In the genomic region with DNA sequence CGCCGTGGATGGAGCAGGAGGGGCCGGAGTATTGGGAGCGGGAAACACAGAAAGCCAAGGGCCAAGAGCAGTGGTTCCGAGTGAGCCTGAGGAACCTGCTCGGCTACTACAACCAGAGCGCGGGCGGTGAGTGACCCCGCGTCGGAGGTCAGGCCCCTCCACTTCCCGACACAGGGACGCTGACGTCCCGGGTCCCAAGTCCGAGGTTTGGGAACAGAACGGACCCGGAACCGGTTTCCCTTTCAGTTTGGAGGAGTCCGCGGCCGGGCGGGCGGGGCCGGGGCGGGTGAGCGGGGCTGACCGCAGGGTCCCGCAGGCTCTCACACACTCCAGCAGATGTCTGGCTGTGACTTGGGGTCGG, we compare ENCODE assay signal across 8 mouse cellular contexts. TPM values are rescaled to one million over a fixed set of nuclear protein-coding genes. Genes with fewer than 3 reads are reported as not detected.
DNase-seq lines count a peak whose midpoint lies in the region; ATAC-seq and TF ChIP-seq lines count a peak whose summit lies in the region.

No protein-coding gene starts in this region.

- no peaks in the 10 kb centered on the region for H3K9me3 ChIP-seq in forebrain, postnatal 0 days (ENCODE audit: low read length)
- H3K9me3 ChIP-seq in limb, embryonic 13.5 days: no peaks in the 10 kb centered on the region
- H3K9me3 ChIP-seq in neural tube, embryonic 13.5 days: no peaks in the 10 kb centered on the region

- H3K9ac ChIP-seq in forebrain, postnatal 0 days: peak overlapping the region; percentile 68
- H3K9ac ChIP-seq in limb, embryonic 13.5 days: peak overlapping the region; percentile 61
- peak overlapping the region; percentile 79 for H3K9ac ChIP-seq in neural tube, embryonic 13.5 days

- peak overlapping the region; percentile 77 for H3K4me3 ChIP-seq in testis, adult 2 months (ENCODE audit: control insufficient read depth, low read depth, low read length)
- H3K4me3 ChIP-seq in forebrain, postnatal 0 days (ENCODE audit: low read depth, low read length): peak overlapping the region; percentile 65
- peak overlapping the region; percentile 67 for H3K4me3 ChIP-seq in limb, embryonic 13.5 days
- H3K4me3 ChIP-seq in neural tube, embryonic 13.5 days: peak overlapping the region; percentile 66

- DNase-seq in testis, postnatal 14 days (ENCODE audit: low spot score): no peak
- no peak for DNase-seq in forebrain, postnatal 0 days
- DNase-seq in left cerebral cortex, postnatal 10 days (ENCODE audit: extremely low spot score in 1 of 2, low spot score in 2 of 2): no peak
- DNase-seq in embryo, embryonic 11 days: no peak
- DNase-seq in cerebellum, postnatal 25 days: no peak

- TF ChIP-seq POLR2A in testis, adult 2 months (IDR thresholded peaks at IDR 0.05; ENCODE audit: control insufficient read depth, low read depth, low read length): no peak

- H3K4me1 ChIP-seq in testis, adult 2 months (ENCODE audit: control insufficient read depth, insufficient read depth, low read length): peaks cover 5% of the 10 kb centered on the region; the same call in 1 of the 2 replicates
- no peaks in the 10 kb centered on the region for H3K4me1 ChIP-seq in forebrain, postnatal 0 days (ENCODE audit: insufficient read depth)
- H3K4me1 ChIP-seq in limb, embryonic 13.5 days: peaks cover 3% of the 10 kb centered on the region; the same call in 1 of the 2 replicates
- peaks cover 8% of the 10 kb centered on the region; the same call in 1 of the 2 replicates for H3K4me1 ChIP-seq in neural tube, embryonic 13.5 days (replicated peaks)

- no peak; the same call in 1 of the 2 replicates for ATAC-seq in forebrain, postnatal 0 days
- no peak for ATAC-seq in limb, embryonic 13.5 days (ENCODE audit: low FRiP score, low read depth)
- ATAC-seq in neural tube, embryonic 13.5 days (ENCODE audit: low read depth): peak; percentile 62

- H3K27me3 ChIP-seq in testis, adult 2 months (ENCODE audit: control insufficient read depth, insufficient read depth, low read length): no peaks in the 10 kb centered on the region
- H3K27me3 ChIP-seq in forebrain, postnatal 0 days (ENCODE audit: insufficient read depth, low read length): no peaks in the 10 kb centered on the region
- peaks cover 78% of the 10 kb centered on the region for H3K27me3 ChIP-seq in limb, embryonic 13.5 days
- peaks cover 21% of the 10 kb centered on the region for H3K27me3 ChIP-seq in neural tube, embryonic 13.5 days

- WGBS in forebrain, postnatal 0 days: 5% methylated on average over 29 of the region's 31 CpGs
- under 1% methylated on average over 31 of the region's 31 CpGs for WGBS in limb, embryonic 13.5 days
- under 1% methylated on average over 31 of the region's 31 CpGs for WGBS in neural tube, embryonic 13.5 days

- TF ChIP-seq CTCF in testis, adult 2 months (IDR thresholded peaks at IDR 0.05; ENCODE audit: control insufficient read depth, insufficient read depth, insufficient replicate concordance, low read depth, low read length): no peak
- TF ChIP-seq CTCF in forebrain, postnatal 0 days (IDR thresholded peaks at IDR 0.05; ENCODE audit: low read depth): no peak

- H3K36me3 ChIP-seq in testis, adult 2 months (ENCODE audit: control insufficient read depth, insufficient read depth, low read length): no peaks in the 10 kb centered on the region
- H3K36me3 ChIP-seq in forebrain, postnatal 0 days (ENCODE audit: insufficient read depth): no peaks in the 10 kb centered on the region
- H3K36me3 ChIP-seq in limb, embryonic 13.5 days: no peaks in the 10 kb centered on the region
- no peaks in the 10 kb centered on the region for H3K36me3 ChIP-seq in neural tube, embryonic 13.5 days

- intact Hi-C loops in left cerebral cortex, postnatal 10 days (cut with DNase I): loop anchor here (5.0 kb wide), 1 partner anchor 39 kb away; no protein-coding TSS in a partner anchor

- H3K4me2 ChIP-seq in forebrain, postnatal 0 days (ENCODE audit: low read depth): peak overlapping the region; percentile 92
- H3K4me2 ChIP-seq in limb, embryonic 13.5 days (replicated peaks): peak overlapping the region; percentile 98
- peak overlapping the region; percentile 81 for H3K4me2 ChIP-seq in neural tube, embryonic 13.5 days

- H3K27ac ChIP-seq in testis, adult 2 months (ENCODE audit: control insufficient read depth, insufficient read depth, low read depth, low read length): no peak overlapping the region
- no peak overlapping the region for H3K27ac ChIP-seq in forebrain, postnatal 0 days (ENCODE audit: low read depth, low read length)
- H3K27ac ChIP-seq in limb, embryonic 13.5 days: no peak overlapping the region
- no peak overlapping the region for H3K27ac ChIP-seq in neural tube, embryonic 13.5 days (replicated peaks)

RNA-seq across cellular contexts. Expression of gene H2-D1, which starts 1.0 kb away (rescaled TPM):
- polyA plus RNA-seq in testis, adult 2 months (2012; rRNA removed): 29.6 and 31.4 TPM in 2 replicates
- total RNA-seq in forebrain, postnatal 0 days (2014; rRNA removed): 54.9 and 63.3 TPM in 2 replicates
- 74.5 and 95.9 TPM in 2 replicates for polyA plus RNA-seq in forebrain, postnatal 0 days (2015; fragmentation: Nextera tagmentation; extraction: Ambion mirVana)
- 29.1 and 30.8 TPM in 2 replicates for polyA plus RNA-seq in limb, embryonic 13.5 days (2015; fragmentation: Nextera tagmentation; extraction: Ambion mirVana)
- polyA plus RNA-seq in neural tube, embryonic 13.5 days (2015; fragmentation: Nextera tagmentation; extraction: Ambion mirVana): 70.5 and 79.1 TPM in 2 replicates
- total RNA-seq in left cerebral cortex, postnatal 10 days (2021): 10 to 100 TPM; 18.2 to 21.5 TPM

RNA-seq across cellular contexts. Expression of gene Ddx39b, which starts 22.0 kb away (rescaled TPM):
- polyA plus RNA-seq in testis, adult 2 months (2012; rRNA removed): 125 and 129 TPM in 2 replicates
- total RNA-seq in forebrain, postnatal 0 days (2014; rRNA removed): 305 and 336 TPM in 2 replicates
- 357 and 382 TPM in 2 replicates for polyA plus RNA-seq in forebrain, postnatal 0 days (2015; fragmentation: Nextera tagmentation; extraction: Ambion mirVana)
- 552 and 562 TPM in 2 replicates for polyA plus RNA-seq in limb, embryonic 13.5 days (2015; fragmentation: Nextera tagmentation; extraction: Ambion mirVana)
- 385 and 402 TPM in 2 replicates for polyA plus RNA-seq in neural tube, embryonic 13.5 days (2015; fragmentation: Nextera tagmentation; extraction: Ambion mirVana)
- total RNA-seq in left cerebral cortex, postnatal 10 days (2021): 100 to 1,000 TPM; 255 to 261 TPM

RNA-seq across cellular contexts. Expression of gene Nfkbil1, which starts 27.9 kb away (rescaled TPM):
- polyA plus RNA-seq in testis, adult 2 months (2012; rRNA removed): 27.9 and 30.2 TPM in 2 replicates
- total RNA-seq in forebrain, postnatal 0 days (2014; rRNA removed): 17.1 and 24.5 TPM in 2 replicates
- polyA plus RNA-seq in forebrain, postnatal 0 days (2015; fragmentation: Nextera tagmentation; extraction: Ambion mirVana): 12.3 and 12.4 TPM in 2 replicates
- polyA plus RNA-seq in limb, embryonic 13.5 days (2015; fragmentation: Nextera tagmentation; extraction: Ambion mirVana): 11.3 and 12.2 TPM in 2 replicates
- polyA plus RNA-seq in neural tube, embryonic 13.5 days (2015; fragmentation: Nextera tagmentation; extraction: Ambion mirVana): 9.5 and 10.8 TPM in 2 replicates
- 10 to 100 TPM; 12.7 to 14.6 TPM for total RNA-seq in left cerebral cortex, postnatal 10 days (2021)

RNA-seq across cellular contexts. Expression of gene Atp6v1g2, which starts 30.0 kb away (rescaled TPM):
- 10.4 and 11.7 TPM in 2 replicates for polyA plus RNA-seq in testis, adult 2 months (2012; rRNA removed)
- total RNA-seq in forebrain, postnatal 0 days (2014; rRNA removed): 59.7 and 81.4 TPM in 2 replicates
- polyA plus RNA-seq in forebrain, postnatal 0 days (2015; fragmentation: Nextera tagmentation; extraction: Ambion mirVana): 121 and 146 TPM in 2 replicates
- polyA plus RNA-seq in limb, embryonic 13.5 days (2015; fragmentation: Nextera tagmentation; extraction: Ambion mirVana): 4.2 and 5.3 TPM in 2 replicates
- polyA plus RNA-seq in neural tube, embryonic 13.5 days (2015; fragmentation: Nextera tagmentation; extraction: Ambion mirVana): 58.9 and 66.1 TPM in 2 replicates
- total RNA-seq in left cerebral cortex, postnatal 10 days (2021): 100 to 1,000 TPM; 329 to 351 TPM

RNA-seq across cellular contexts. Expression of gene Gm16181, which starts 42.9 kb away (rescaled TPM):
- not detected in 2 replicates for polyA plus RNA-seq in testis, adult 2 months (2012; rRNA removed)
- not detected in 2 replicates for total RNA-seq in forebrain, postnatal 0 days (2014; rRNA removed)
- not detected in 2 replicates for polyA plus RNA-seq in forebrain, postnatal 0 days (2015; fragmentation: Nextera tagmentation; extraction: Ambion mirVana)
- 0.40 and 0.60 TPM in 2 replicates for polyA plus RNA-seq in limb, embryonic 13.5 days (2015; fragmentation: Nextera tagmentation; extraction: Ambion mirVana)
- 0.56 TPM in 1 of 2 replicates, not detected in the other for polyA plus RNA-seq in neural tube, embryonic 13.5 days (2015; fragmentation: Nextera tagmentation; extraction: Ambion mirVana)
- total RNA-seq in left cerebral cortex, postnatal 10 days (2021): not detected
